Mouse (Mus musculus): ENCODE measurements at regions not wholly inside any gene's neighbourhood (a gene's known extent, or its start where the extent isn't known, plus 50 kb on each side); places are given as distances from the start of the nearest gene placed in this dataset.

- no peak for TF ChIP-seq CTCF (IDR thresholded peaks at IDR 0.05; ENCODE audit: insufficient read depth, low read length)
- no peak for TF ChIP-seq POLR2A (IDR thresholded peaks at IDR 0.05; ENCODE audit: borderline replicate concordance, extremely low read depth, low read depth, low read length)
Observed at GRCm38 (mm10) chr5:77575780-77576179, 167.9 kb upstream of the Igfbp7 start.

Measured in lung, adult 2 months (tissue).